Mouse (Mus musculus): ENCODE measurements around the gene Xrn2. TPM values are rescaled to one million over a fixed set of nuclear protein-coding genes. Genes with fewer than 3 reads are reported as not detected.
"Not testable (repeated sequence)": the region's sequence is repeated elsewhere in the genome, so short reads cannot be mapped to it uniquely, and the experiment has no call there.

Xrn2 gene
- 12.1 and 14.8 TPM in 2 replicates for polyA plus RNA-seq (2012; rRNA removed)

DNA sequence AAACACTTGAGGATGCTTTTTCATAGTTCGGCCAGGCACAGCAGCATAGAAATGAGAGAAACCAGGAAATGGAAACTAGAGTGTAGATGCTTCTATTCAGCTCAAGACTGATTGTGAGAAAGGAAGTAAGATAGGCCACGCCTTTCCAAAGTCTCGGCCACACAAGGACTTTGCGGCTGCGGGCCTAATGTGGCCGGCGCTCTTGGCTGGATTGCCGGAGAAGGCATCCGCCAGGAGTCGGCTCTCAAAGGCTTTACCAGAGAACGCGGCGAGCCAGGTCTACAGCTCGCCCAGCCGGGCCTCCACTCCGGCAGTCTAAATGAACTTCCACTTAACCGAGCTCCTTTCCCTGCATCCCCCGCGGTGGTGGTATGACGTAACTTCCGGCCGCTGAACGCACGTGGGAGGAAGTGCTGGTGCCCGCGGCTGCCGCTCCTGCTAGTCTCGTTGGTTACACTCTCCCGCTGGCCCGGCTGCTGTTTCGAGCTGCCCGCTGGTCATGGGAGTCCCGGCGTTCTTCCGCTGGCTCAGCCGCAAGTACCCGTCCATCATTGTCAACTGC lies at the start of gene Xrn2:
TSS of gene Xrn2 (plus strand) at position 374 of the 562 bp plus-strand sequence.
- DNase-seq (ENCODE audit: low read depth), result peak; percentile 56

- no peak for DNase-seq (ENCODE audit: low read depth)
Measured at GRCm38 (mm10) chr2:146975024-146975423, 37.8 kb upstream of the Xrn2 start.

GRCm38 (mm10) chr2:146975453-146976028 lies 37.3 kb upstream of the Xrn2 start:
- no peak for DNase-seq (ENCODE audit: low read depth)

- no peak for DNase-seq (ENCODE audit: low read depth)
Measured at GRCm38 (mm10) chr2:146982786-146983185, 30.0 kb upstream of the Xrn2 start.

DNA sequence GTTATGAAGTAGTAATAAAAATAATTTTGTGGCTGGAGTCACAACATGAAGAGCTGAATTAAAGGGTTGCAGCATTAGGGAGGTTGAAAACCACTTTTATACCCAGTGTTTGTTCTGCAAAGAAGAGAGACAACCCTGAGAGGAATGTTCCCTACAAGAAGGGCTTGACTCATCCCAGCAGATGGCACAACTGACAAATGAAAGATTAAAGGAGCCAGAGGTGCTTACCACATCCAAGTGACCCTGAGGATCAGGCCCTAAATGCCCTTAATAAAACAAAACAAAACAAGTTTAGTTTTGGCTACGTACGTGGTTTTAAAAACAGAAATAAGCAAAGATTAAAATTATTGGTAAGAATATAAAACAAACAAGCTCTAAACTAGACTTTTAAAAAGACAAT lies 28.0 kb upstream of the Xrn2 start:
- DNase-seq (ENCODE audit: low read depth), result no peak

DNA sequence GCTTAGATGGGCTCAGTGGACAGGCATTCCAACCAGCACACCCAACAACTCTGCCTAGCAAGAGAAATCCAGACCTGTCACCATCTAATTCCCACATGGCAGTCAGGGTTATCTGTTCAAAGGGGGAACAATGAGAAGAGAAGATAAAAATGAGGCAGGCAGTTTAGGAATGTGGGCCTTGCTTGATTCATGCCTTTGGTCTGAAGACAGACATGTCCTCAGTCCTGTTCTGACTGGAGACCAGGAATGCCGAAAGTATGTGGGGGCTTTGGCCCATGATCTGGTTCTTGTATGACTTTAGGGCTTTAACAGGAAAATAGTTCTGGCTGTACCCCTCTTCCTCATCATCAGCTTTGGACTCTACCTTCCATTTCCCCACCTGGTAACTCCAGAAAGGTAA lies 27.0 kb upstream of the Xrn2 start:
- no peak for DNase-seq (ENCODE audit: low read depth)

- no peak for DNase-seq (ENCODE audit: low read depth)
Measured at GRCm38 (mm10) chr2:146986429-146986828, 26.4 kb upstream of the Xrn2 start.

DNA sequence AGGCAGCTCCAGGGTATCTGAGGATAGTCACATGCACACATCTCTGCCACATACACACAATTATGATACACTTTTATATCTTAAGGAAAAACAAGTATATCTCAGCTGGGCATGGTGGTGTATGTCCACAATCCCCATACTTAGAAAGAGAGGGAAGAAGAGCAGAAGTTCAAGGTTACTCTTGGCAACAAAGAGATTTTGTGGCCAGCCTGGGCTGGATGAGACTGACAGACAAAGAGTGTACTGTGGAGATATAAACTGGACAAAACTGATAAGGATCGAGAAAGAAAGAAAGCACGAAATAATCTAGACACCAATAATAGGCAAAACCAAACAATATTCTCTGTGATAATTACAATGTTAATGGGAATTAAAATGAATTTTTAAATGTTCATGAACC lies 5.5 kb upstream of the Xrn2 start:
- DNase-seq (ENCODE audit: low read depth), result no peak

- no peak for DNase-seq (ENCODE audit: low read depth)
Measured at GRCm38 (mm10) chr2:147009084-147009483, 3.7 kb upstream of the Xrn2 start.

DNA sequence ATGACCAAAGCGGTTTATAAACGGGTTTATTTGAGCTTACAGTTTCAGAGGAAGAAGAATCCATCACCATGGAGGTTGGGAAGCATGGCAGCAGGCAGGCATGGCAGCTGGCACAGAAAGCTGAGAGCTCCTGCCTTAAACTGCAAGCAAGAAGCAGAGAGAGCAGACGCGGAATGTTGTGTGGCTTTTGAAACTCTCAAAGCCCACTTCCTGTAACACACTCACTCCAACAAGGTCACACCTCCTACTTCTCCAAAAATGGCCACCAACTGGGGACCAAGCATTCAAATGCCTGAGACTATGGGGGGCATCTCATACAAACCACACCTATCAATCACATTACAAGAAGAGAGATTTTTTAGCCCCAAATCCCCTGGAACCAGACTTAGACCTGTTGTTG lies 2.7 kb upstream of the Xrn2 start:
- no peak for DNase-seq (ENCODE audit: low read depth)

GRCm38 (mm10) chr2:147010952-147011351 lies 1.8 kb upstream of the Xrn2 start:
- DNase-seq (ENCODE audit: low read depth), result no peak

DNA sequence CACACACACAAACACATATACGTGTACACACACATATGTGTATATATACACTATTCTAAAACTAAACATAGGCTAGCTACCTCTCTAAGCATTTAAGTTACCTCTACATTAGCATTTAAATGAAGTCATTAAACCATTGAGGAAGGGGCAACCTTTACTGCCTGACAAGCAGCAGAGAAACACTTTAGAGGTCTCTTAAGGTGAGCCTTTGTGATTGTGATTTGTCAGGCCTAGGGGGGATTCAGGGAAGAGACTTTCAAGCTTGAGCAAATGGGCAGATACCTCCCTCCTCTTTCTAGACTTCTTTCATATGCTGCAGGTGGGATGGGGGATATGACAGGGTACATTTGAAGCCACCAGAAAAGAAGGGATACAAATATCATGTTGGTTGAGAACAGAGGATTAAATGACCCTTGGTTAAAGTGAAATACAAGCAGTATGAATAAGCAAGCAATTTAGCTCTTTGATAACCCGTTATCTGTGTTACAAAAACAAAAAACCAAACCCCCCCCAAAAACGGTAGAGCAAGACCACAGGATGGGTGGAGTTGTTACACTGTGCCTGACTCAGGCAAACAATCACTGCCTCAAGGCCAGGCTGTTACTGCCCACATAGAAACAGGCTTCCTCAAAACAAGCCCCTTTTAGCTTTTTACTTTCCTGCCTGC lies 1.2 kb upstream of the Xrn2 start:
- no peak for DNase-seq (ENCODE audit: low read depth)

DNA sequence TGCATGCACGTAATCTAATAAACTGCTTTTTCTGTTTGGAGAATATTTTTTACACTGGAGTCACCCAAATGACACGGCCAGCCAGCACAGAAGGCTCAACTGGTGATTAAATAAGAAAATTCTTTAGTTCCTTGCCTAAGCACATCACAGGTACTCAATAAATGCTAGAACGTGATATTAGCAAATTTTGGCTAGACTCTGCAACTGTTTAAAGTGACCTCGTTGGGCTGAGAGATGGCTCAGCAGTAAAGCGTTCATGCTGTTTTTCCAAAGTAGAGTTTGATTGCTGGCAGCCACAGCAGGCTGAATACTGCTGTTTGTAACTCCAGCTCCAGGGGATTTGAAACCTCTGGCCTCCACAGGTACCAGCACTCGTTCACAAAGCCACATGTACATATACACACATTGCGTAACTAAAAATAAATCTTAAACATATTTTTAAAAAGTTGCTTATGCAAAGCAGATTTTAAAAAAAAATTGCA lies 614 bp upstream of the Xrn2 start:
- DNase-seq (ENCODE audit: low read depth), result no peak

DNA sequence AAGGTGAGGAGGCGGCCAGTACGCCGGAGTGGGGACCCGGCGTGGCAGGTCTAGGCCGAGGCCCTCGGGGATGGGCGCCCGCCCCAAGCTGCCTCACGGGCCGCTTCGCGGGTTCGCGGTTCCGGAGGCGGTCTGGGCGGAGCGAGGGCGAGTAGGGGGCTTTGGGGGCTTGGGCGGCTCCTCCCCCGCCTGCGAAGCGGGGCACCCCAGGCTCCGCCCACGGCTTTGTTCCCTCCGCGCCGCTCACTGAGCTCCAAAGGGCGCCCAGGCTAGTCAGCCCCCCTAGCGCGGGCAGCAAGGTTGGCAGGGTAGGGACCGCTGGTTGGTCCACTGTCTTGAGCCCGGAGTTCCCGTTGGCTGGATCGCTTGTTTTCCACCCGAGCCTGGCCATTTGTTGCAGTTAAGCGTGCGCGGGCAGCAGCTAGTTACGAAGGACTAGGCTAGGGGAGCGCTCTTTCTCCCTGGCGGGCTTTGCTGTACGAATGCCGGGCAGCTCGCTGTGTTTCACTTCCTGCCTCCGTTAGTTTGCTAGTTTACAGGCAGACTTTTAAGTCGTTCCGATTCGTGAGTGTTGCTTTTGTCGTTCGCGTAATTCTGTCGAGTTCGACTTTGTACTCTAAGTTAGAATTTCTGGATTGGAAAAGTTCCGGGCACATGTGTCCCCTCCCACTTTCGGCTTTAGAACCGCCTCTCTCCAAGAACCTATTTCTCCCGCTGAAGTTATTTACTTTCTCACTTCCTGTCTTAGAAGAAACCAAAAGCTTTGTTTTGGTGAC lies 586 bp downstream of the Xrn2 start:
- peak; percentile 38 for DNase-seq (ENCODE audit: low read depth)

GRCm38 (mm10) chr2:147014101-147014886 lies 1.5 kb downstream of the Xrn2 start:
- DNase-seq (ENCODE audit: low read depth), result peak; percentile 34

GRCm38 (mm10) chr2:147022041-147022440 lies 9.2 kb downstream of the Xrn2 start:
- DNase-seq (ENCODE audit: low read depth), result not testable (repeated sequence)

DNA sequence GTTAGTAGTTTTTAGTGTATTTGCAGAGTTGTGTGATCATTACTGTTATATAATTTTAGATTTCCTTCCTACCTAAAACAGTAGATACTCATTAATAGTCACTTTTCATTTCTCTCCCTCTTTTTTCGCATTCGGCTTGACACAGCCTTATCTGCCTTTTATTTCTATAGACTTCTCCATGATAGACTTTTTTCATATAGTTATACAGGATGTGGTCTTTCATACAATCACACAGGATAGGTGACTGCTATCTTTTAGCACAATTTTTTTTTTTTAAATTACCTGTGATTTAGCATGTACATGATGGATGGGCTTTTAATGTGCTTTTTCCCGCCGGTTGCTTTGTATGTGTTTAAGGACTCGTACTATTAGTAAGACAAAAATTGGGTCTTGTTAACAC lies 10.3 kb downstream of the Xrn2 start:
- no peak for DNase-seq (ENCODE audit: low read depth)

GRCm38 (mm10) chr2:147023560-147023959 lies 10.8 kb downstream of the Xrn2 start:
- no peak for DNase-seq (ENCODE audit: low read depth)

- no peak for DNase-seq (ENCODE audit: low read depth)
Measured at GRCm38 (mm10) chr2:147033065-147033464, 20.3 kb downstream of the Xrn2 start.

GRCm38 (mm10) chr2:147035864-147036263 lies 23.1 kb downstream of the Xrn2 start:
- no peak for DNase-seq (ENCODE audit: low read depth)

DNA sequence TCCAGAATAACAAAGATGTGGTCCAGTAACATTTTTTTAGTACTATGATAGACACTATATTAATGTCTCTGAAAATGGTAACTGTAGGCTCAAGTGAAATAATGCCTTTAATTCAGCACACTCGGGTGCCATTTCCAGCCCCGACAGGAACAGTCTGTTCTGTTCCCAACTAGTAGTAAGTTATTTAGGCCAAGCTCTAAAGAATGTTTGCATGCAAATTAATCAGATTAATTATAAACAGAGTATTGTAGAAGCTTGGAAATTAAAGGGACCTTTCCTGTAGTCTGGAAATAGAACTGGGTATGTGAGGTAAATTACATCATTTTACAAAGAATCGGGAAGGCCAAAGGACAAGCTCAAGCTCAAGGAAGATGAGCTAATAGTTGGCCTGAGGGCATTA lies 34.3 kb downstream of the Xrn2 start:
- no peak for DNase-seq (ENCODE audit: low read depth)
